Mouse (Mus musculus) gastrocnemius, postnatal 25 days (tissue): ENCODE results near the gene Rims4. TPM values are rescaled to one million over a fixed set of nuclear protein-coding genes. Genes with fewer than 3 reads are reported as not detected.

ENCODE experiments used
- DNase-seq: peaks from one replicate; pipeline ENCODE4 v3.0.0; 2022
- long read RNA-seq, 2 experiments: library from polyadenylated mRNA; stranded (forward); transcript quantifications; one replicate each; pipeline ENCODE4 v2.0.0; 2021
- total RNA-seq, 2 experiments: library from RNA; stranded (reverse); gene quantifications; 1 replicate in 1 of 2; 2 replicates in 1 of 2; pipeline ENCODE4 v1.2.3; 2021

Gene Rims4
- total RNA-seq, result 1 to 10 TPM in 1 of 2 experiments, under 1 TPM in 1; 0.86 to 2.0 TPM
- long read RNA-seq, experiment 1, full-length matches to known transcripts, result 1 of 3 reads
- long read RNA-seq, experiment 1, partial matches to known transcripts, result 0 of 3 reads
- long read RNA-seq, experiment 1, other reads (novel, unspliced or antisense), result 2 of 3 reads
- long read RNA-seq, experiment 2, full-length matches to known transcripts, result 2 of 2 reads
- long read RNA-seq, experiment 2, partial matches to known transcripts, result 0 of 2 reads
- long read RNA-seq, experiment 2, other reads (novel, unspliced or antisense), result 0 of 2 reads

DNA sequence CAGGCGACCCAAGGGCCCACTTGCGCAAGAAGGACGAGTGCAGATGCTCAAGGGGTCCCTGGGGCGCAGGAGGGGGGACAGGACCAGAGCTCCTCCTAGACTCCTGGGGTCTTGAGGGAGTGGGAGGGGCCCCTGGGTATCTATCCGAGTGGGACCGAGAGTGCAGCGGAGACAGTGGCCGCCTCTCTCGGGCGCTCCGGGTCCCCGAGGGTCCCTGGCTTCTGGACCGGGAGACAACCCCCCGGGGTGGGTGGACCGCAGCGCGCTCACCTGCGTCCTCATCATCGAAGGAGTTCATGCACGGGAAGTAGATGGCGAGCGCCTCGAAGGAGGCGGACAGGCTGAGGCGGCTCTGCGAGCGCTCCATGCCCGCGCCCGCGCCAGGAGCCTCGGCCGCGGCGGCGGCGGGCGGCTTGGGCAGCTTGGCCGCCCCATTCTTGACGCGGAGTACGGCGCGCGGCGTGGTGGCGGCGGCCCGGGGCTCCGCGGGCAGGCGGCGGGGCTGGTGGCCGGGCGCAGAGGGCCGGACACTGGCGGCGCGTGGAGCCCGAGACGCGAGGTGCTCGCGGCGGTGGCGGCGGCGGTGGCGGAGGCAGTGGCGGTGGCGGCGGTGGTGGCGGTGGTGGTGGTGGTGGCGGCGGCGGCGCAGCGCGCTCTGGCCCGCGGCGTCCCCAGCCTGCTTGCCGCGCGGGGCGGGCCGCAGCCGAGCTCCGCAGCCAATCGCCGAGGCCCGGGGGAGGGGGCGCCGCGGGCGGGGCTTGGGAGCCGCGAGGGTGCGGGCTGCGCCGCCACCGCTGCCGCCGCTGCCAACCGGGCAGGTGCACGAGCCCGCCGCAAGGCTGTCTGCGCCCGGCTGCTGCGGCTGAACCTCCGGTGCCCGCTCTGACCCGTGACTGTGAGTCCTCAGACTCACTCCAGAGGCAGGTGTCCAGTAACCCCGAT, at the start of gene Rims4:
Rims4 (minus strand) TSS at position 367 of the 942 bp plus-strand sequence.
- DNase-seq, result peak; percentile 39

DNA sequence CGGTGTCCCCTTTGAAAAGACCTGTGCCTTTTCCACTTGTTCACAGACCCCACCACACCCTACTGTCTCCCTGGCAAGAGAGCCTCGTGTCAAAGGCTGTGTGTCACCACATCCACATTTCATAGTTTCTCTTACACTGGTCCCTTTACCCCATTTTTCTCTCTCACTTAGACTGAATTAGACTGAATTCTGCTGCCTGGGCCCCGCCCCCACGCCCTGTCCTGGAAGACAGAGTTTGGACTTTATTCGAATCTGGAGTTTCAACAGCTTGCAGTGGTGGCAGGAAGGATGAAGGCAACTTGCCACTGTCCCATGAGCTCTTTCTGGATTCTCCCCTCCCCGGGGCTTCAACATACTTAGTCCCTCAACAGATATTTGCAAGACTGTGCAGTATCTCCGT, 47.2 kb upstream of the Rims4 start:
- DNase-seq, result no peak

DNA sequence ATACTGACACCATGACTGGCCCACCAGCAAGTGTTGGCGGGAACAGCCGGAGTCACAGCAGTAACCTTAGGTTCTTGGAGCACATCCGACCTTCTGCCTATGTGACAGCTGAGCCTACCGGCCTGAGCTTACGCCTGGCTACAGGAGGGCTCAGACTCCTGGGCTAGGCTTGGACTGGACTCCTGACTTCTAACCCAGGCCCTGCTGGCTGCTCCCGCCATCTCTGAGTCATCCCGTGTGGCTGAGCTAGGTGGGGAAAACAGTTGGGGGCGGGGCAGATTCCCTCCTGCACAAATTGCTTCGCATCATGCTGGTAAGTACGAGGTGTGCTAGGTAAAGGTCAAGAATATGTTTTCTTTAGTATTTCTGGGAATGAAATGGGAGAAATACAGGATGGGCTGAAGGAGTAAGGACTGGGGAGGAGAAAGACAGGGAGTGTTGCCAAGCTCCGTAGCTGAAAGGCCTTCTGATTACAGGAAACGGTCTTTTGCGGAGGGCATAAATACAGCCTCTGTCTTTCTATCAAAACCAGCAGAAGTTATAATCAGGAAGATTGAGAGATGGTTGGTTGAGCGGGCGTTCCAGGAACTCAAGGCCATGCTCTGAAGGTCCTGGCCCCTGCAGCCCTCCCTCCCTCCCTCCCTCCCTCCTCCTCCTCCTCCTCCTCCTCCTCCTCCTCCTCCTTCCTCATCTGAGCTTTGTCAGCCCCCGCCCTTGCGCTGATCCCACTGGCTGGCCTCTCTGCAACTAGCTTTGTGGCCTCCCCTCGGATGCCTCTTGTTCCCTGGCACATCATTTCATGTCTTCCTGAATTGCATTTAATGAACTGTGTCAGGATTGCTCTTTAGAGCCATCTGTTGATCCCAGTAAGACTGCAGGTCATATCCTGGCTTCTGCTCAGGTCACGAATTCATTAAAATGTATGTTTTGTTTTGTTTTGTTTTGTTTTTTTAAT, 46.4 kb upstream of the Rims4 start:
- no peak for DNase-seq

DNA sequence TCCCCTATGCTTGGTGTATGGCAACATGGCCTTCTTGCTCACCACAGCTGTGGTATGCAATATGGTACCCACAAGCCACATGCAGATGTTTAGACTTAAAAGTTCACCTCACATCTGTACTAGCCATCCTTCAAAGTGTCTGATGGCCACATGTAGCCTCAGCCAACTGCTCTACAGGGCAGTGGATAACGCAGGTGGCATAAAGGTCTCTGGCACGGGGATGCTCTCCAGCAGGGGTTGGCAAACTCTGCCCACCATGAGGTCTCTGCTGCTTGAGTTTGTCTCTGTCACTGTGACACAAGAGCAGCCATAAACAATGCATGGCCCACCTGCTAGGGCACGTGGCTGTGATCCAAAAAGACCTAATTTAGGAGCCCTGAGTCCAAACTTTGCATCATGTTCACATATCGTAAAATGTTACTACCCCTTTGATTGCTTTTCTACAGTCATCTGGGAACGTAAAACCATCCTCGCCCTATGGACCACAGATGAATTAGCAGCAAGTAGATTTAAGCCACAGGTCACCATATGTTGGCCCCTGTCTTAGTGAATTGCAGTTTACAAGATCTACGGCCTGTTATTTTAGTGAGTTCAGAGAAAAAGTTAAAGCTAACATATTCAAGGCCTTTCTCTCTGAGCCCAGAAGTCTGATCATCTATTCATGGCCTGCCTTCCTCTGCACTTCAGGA, 35.3 kb upstream of the Rims4 start:
- no peak for DNase-seq

DNA sequence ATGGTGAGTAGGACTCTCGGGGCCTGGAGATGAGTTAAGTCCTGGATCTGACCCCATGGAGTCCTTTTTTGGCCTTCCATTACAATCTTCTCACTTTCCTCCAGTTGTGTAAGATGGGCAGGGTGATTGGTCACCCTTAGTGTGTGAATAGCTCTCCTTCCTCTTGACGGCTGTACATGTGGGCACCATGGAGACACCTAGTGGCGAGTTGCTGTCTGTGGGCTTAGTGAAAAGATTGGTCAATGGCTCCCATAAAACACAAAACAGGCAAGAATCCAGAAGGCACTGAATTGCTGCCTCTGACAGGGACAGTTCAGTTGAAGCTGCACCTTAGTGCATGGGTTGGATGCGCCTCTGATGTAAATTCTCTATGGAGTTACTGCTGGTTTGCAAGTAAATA, 33.3 kb upstream of the Rims4 start:
- DNase-seq, result peak; percentile 25

GRCm38 (mm10) chr2:163947976-163948375, 29.5 kb upstream of the Rims4 start:
- DNase-seq, result no peak

DNA sequence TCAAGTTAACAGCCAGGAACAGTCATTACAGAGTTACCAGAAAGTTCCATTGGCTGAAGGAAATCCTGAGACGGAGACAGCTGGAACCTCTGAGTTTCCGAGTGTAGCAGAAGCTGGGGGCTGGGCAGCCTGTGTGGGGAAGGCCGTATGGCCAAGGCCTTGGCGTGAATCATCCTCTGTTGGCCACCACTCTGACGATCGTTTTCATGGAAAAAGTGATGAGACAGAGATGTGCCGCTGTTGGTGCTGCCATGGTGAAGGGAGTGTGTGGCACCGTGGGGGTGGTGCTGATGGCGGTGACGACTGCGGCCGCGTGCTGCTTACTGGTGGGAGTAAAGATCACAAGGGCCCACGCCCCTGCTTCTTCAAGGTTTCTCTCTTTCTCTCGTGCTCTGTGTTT, 27.7 kb upstream of the Rims4 start:
- DNase-seq, result peak; percentile 7

DNA sequence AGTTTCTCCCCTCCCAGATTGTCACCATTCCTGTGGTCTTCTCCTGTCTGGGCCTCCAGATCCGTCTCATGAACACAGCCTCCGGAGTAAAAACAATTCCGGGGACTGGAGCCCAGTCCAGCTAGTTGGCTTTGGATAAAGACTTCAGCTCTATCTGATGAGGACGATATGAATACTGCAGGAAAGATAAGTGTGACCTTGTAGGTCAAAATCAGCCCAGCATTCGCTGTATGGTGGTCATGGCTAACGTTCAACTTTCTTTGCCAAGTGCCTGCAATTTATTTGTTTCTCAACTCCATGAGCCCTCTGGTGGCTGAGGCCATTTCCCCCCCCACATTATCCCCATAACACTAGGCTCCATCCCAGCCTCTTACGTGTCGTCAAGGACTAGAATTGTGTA, 26.0 kb upstream of the Rims4 start:
- DNase-seq, result no peak

- no peak for DNase-seq
Measured at GRCm38 (mm10) chr2:163943056-163943455, 24.6 kb upstream of the Rims4 start.

GRCm38 (mm10) chr2:163939522-163939921, 21.0 kb upstream of the Rims4 start:
- DNase-seq, result peak; percentile 72

GRCm38 (mm10) chr2:163932151-163932550, 13.7 kb upstream of the Rims4 start:
- no peak for DNase-seq

DNA sequence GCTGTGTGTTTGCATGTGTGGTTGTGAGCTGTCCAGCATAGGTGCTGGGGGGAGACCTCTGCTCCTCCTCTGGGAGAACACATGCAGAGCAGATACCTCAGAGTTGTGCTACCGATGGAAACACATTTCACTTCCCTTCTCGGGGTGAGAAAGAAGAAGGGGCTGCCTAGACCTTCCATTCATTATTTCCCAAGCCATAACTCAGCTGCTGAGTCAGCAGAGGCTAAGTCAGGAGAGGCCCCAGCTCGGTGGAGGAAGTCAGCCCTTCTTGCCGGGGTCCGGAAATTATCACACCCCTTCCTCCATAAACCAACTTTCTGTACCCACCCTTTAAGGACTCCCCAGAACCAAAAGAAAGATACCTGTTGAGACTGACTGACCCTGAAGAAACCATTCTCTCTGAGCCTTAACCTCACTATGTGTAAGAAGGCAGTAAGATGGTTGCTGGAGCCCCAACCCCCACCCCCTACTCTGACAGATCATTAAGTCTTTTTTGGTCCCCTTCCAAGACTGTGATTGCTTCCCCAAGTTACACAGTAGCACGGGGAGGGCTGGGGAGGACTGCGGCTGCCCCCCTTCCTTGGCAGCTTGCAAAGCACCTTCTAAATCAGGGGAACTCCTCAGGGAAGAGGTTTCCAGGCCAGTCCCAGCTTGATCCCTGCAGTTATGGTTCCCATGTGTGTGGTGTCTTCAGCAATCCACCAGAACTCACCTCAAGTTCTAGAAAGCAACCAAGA, 10.1 kb upstream of the Rims4 start:
- no peak for DNase-seq

- no peak for DNase-seq
Measured at GRCm38 (mm10) chr2:163925044-163925443, 6.6 kb upstream of the Rims4 start.

- no peak for DNase-seq
Measured at GRCm38 (mm10) chr2:163924531-163924930, 6.0 kb upstream of the Rims4 start.

DNA sequence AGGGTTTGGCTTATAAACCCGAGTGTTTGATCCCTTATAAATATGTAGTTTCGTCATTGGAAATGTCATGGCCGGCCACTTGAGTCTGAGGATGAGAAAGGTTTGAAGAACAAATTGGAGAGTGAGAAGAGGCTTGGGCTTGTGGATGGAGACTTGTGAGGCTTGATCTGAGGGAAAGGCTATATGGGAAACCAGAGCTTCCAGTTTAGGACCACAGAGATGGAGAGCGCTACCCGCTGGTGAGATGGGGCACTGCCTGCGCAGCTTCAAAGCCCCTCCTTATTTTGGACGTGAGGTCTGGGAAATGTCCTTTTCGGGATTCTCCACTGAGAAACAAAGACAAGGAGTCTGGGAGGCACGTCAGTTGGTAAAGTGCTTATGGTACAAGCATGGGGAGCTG, 4.6 kb upstream of the Rims4 start:
- no peak for DNase-seq

GRCm38 (mm10) chr2:163919581-163919980, 1.1 kb upstream of the Rims4 start:
- no peak for DNase-seq

- DNase-seq, result no peak
Measured at GRCm38 (mm10) chr2:163916703-163917102, 1.8 kb downstream of the Rims4 start.

DNA sequence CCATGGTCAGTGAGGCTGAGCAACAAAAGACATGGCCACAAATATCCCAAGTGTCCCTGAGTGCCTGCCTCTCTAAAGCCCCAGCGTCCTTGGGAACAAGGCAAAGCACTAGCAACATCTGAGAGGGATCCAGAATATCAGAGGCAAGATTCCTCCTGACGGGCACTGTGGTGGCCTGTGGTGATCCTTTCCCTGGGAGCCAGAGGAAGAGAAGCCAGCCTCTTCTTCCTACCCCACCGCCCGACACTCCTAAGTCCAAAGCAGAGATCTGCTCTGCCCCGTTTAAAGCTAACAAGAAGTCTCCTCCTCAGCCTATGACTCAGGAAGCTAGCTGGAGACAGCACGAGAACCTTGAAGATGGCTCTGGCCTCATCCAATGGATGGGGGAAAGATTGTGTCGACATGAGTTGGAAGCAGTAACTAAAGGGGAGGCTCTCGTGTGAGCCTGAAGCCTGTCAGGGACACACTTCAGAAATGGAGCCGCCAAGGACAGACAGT, 3.1 kb downstream of the Rims4 start:
- no peak for DNase-seq

DNA sequence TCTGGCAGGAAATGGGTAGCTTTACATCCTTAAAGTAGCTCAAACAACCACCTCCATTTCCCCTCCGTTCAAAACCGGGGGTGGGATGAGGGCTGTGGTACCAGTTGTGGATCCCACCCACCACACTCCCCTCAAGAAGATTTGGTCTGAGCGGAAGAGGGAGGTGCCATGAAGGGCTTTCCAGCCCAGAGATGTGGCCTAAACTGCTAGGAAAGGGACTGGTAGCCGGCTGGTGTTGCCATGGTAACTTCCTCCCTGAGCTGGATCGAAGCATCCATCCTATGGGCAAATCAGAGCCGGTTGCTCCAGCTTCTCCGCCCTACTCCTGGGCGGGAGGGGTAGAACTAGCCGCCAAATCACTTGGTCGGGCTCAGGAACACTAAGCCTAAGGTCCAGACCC, 4.4 kb downstream of the Rims4 start:
- DNase-seq, result no peak

DNA sequence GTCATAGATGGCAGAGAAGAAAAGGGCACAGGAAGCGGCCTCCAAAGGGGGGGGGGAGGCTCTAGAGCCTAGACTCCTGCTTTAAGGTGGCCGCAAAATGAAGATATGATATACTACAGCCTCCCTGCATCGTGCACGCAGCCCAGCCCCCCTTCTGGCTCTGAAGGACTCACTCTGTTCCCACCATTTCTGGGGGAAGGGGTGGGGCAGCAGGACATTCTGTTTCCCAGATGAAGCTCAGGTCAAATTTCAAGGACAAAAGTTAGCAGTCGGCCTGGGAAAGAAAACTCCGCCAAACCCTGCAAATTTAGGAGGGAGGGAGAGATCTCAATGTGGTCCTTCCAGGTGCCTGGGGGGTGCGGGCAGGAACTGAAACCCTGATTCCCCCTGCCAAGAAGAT, 4.8 kb downstream of the Rims4 start:
- no peak for DNase-seq
